Mouse (Mus musculus) adrenal gland, adult 2 months (tissue): ENCODE measurements around the gene Pbld2. TPM values are rescaled to one million over a fixed set of nuclear protein-coding genes. Genes with fewer than 3 reads are reported as not detected.

Experiments used
- DNase-seq: peaks from one replicate; pipeline ENCODE4 v3.0.0; 2021
- polyA plus RNA-seq: library from polyadenylated mRNA; depleted of rRNA; stranded (reverse); fragments of >200 nt; gene quantifications from 2 replicates; pipeline ENCODE4 v1.2.3, GENCODE M21; 2012; rRNA removed
- total RNA-seq, 2 experiments: library from RNA; stranded (reverse); gene quantifications; 2 replicates each; pipeline ENCODE4 v1.2.3; 2021

The Pbld2 gene
- total and polyA plus RNA-seq, 3 experiments: 1.4 to 3.9 (median 3.1) TPM

GRCm38 (mm10) chr10:63062696-63063095 is 38.6 kb downstream of the Pbld2 start:
- no peak for DNase-seq

- no peak for DNase-seq
Observed at GRCm38 (mm10) chr10:63063365-63063764, 39.2 kb downstream of the Pbld2 start.

GRCm38 (mm10) chr10:63064516-63064915 is 40.4 kb downstream of the Pbld2 start:
- DNase-seq: no peak

- no peak for DNase-seq
Observed at GRCm38 (mm10) chr10:63065561-63065960, 41.4 kb downstream of the Pbld2 start.

- DNase-seq: peak; percentile 83
Observed at GRCm38 (mm10) chr10:63065988-63066387, 41.9 kb downstream of the Pbld2 start.

DNA sequence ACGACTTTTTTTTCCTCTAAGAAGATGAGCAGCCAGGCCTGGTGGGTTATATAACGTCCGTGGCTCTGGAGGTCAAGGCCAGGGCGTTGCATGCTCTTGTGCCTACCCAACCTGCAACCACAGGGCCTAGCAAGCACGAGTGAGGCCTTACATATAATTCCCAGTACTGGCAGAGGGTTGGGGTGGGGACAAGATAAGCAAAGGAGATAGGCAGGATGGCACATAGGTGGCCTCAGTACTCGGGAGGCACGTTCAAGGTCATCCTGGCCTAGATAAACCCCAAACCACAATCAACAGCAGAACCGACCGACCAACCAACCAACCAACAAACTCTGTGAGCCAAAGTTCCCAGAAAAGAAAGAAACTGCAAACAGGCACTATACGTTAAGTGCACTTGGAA is 62.2 kb downstream of the Pbld2 start:
- DNase-seq: no peak

GRCm38 (mm10) chr10:63089103-63089757 is 65.1 kb downstream of the Pbld2 start:
- no peak for DNase-seq

- DNase-seq: no peak
Observed at GRCm38 (mm10) chr10:63089758-63090571, 65.8 kb downstream of the Pbld2 start.

DNA sequence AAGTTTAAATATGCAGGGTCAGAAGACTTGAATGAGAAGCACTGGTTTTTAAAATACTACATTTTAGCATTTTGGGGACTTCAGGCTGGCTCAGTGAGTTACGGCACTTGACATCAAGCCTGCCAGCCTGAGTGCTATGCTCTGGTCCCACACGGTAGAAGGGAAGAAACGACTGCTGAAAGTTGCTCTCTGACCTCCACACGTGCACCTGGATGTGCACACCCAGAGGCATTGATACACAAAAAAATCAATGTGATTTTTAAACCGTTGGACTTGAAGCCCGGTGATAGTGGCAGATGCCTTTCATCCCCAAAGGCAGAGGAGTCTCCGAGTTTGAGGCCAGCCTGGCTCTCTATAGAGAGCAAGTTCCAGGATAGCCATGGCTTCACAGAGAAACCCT is 67.8 kb downstream of the Pbld2 start:
- DNase-seq: no peak

DNA sequence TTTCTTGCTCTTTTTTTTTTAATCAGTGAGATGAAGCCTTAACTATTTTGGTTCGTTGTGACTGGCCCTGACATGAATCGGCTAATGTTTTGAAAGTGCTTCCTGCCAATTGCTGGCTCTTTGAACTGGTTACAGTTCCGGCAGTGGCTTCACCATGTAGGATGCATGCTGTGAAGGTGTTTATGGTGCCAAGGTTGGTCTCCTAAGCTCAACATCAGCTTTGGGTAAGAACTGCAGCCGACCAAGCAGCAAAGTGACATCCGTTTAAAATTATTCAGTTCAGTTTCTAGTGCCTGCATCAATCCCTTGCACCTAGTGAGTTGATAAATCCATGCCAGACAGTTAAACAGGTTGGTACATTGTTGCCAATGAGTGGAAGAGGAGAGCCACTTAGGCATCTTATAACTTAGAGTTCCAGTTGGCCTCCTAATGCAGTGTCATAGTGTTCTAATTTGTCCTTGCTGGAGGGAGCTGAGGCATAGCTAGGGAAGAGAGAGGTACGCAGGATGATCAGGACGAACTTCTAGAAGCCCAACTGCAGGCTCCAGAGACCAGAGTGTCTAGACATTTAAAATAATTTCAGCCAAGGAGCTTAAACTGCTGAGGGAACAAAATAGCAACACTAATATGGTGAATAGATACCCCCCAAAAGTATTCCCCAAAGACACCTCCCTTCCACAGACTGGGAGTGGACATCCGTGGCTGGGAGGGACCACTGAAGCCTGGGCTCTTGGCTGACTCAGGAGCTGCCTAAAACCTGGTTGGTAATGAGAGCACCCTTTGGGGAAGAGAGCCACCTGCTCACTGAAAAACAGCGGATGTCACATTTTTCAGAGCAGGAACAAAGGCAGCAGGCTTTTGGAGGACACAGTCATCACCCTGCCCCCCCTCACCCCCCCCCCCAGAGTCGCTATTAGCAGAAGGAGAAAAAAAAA is 68.8 kb downstream of the Pbld2 start:
- DNase-seq: no peak

DNA sequence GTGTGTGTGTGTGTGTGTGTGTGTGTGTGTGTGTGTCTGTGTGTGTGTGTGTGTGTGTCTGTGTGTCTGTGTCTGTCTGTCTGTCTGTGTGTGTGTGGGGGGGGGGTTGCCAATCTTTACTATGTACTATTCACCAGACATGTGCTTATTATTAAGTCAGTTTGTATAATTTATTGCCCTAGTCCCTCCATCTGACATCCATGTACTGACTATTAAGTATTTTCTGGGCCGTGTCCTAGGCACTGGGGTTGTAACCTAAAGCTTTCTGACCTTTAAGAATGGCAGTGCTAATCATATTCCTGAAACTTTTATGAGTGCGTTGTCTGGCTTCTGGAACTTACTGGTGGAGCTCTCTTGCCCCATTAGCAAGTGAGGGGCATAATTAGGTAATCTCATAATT is 72.6 kb downstream of the Pbld2 start:
- no peak for DNase-seq

DNA sequence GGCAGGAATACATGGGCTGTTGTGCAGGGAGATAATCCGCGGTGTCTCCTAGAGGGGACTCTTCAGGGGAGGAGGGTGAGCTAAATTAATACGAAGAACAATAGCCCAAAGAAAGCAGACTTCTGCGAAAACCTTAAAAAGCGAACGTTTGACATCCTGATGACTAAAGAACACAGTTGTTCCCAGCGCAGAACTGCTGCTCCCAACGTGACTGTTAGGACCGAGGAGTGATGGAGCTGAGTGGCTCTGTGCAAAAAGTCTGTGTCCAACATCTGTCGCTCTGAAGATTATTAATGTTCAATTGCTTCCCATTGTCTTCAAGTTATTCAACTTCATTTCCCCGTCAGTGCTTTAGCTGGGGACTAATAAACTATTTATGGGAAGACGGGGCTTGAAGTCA is 74.1 kb downstream of the Pbld2 start:
- no peak for DNase-seq

- no peak for DNase-seq
Observed at GRCm38 (mm10) chr10:63099521-63099920, 75.4 kb downstream of the Pbld2 start, which contains the start of gene Atoh7. Gene Atoh7 (plus strand): TSS chr10:63099651.

GRCm38 (mm10) chr10:63099941-63100562 is 75.9 kb downstream of the Pbld2 start:
- DNase-seq: peak; percentile 72

DNA sequence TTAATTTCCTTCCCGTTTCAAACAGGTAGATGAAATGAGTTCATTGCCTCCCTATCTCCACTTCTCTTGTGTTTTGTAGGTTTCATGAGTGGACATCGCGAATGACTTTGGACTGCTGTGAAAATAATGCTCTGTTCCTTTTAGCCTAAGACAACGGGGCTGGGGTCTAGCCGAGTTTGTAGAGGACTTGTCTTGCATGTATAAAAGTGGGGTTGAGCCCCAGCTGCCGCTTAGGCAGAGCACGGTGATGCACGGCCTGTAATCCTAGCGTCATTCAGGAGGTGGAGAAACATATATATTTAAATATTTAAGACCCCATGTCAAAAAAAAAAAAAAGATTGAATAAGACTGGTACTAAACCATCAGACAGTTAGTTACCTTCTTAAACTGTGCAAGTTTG is 76.5 kb downstream of the Pbld2 start:
- no peak for DNase-seq

Other genes with a start within 250 kb of the Pbld2 start
- gene Ccar1, start 232.0 kb upstream of the Pbld2 start, total RNA-seq: 100 to 1,000 TPM in 1 of 2 experiments, 10 to 100 TPM in 1; 48.2 to 114 TPM
- 32.4 and 49.1 TPM in 2 replicates for gene Ccar1, start 232.0 kb upstream of the Pbld2 start, polyA plus RNA-seq
- gene Tet1, start 115.3 kb upstream of the Pbld2 start, total RNA-seq: 1 to 10 TPM; 2.7 to 3.0 TPM
- 0.44 and 0.52 TPM in 2 replicates for gene Tet1, start 115.3 kb upstream of the Pbld2 start, polyA plus RNA-seq
- 10 to 100 TPM; 42.9 to 44.6 TPM for gene Slc25a16, start 103.7 kb upstream of the Pbld2 start, total RNA-seq
- 46.5 and 46.8 TPM in 2 replicates for gene Slc25a16, start 103.7 kb upstream of the Pbld2 start, polyA plus RNA-seq
- gene Dna2, start 77.3 kb upstream of the Pbld2 start, total RNA-seq: 1 to 10 TPM in 1 of 2 experiments, under 1 TPM in 1; 0.83 to 1.2 TPM
- 0.48 and 0.61 TPM in 2 replicates for gene Dna2, start 77.3 kb upstream of the Pbld2 start, polyA plus RNA-seq
- gene Rufy2, start 44.1 kb upstream of the Pbld2 start, total RNA-seq: 10 to 100 TPM; 11.2 to 16.3 TPM
- 1.9 and 2.1 TPM in 2 replicates for gene Rufy2, start 44.1 kb upstream of the Pbld2 start, polyA plus RNA-seq
- 10 to 100 TPM; 40.3 to 42.4 TPM for gene Hnrnph3, start 98 bp upstream of the Pbld2 start, total RNA-seq
- 2.4 and 3.7 TPM in 2 replicates for gene Hnrnph3, start 98 bp upstream of the Pbld2 start, polyA plus RNA-seq
- gene Pbld1, start 35.8 kb downstream of the Pbld2 start, total RNA-seq: 1 to 10 TPM; 2.0 to 3.0 TPM
- gene Pbld1, start 35.8 kb downstream of the Pbld2 start, polyA plus RNA-seq: 0.40 and 0.90 TPM in 2 replicates
- not detected for gene Atoh7, start 75.3 kb downstream of the Pbld2 start, total RNA-seq
- 0.10 TPM in 1 of 2 replicates, not detected in the other for gene Atoh7, start 75.3 kb downstream of the Pbld2 start, polyA plus RNA-seq
- 1 to 10 TPM in 1 of 2 experiments, under 1 TPM in 1; 0.31 to 1.1 TPM for gene Mypn, start 179.6 kb downstream of the Pbld2 start, total RNA-seq
- gene Mypn, start 179.6 kb downstream of the Pbld2 start, polyA plus RNA-seq: 0.02 and 0.07 TPM in 2 replicates
- gene Herc4, start 219.5 kb downstream of the Pbld2 start, total RNA-seq: 100 to 1,000 TPM in 1 of 2 experiments, 10 to 100 TPM in 1; 76.9 to 195 TPM
- gene Herc4, start 219.5 kb downstream of the Pbld2 start, polyA plus RNA-seq: 10.7 and 14.0 TPM in 2 replicates